ENCODE assay signal across 8 mouse cellular contexts in genomic region chr14:119005834-119006233, GRCm38 (mm10).
A peak's percentile ranks its signal among the peaks of the same experiment; 100 is the strongest.
DNase-seq lines count a peak whose midpoint lies in the region; ATAC-seq and TF ChIP-seq lines count a peak whose summit lies in the region.

No protein-coding gene starts in this region.

- no peak overlapping the region for H3K4me3 ChIP-seq in liver, embryonic 11.5 days (ENCODE audit: low read depth, low read length)
- no peak overlapping the region for H3K4me3 ChIP-seq in intestine, embryonic 14.5 days (ENCODE audit: low read depth, low read length)
- H3K4me3 ChIP-seq in olfactory bulb, adult 2 months (ENCODE audit: insufficient read depth, low read depth, low read length) = no peak overlapping the region

- no peaks in the 10 kb centered on the region for H3K27me3 ChIP-seq in liver, embryonic 11.5 days (replicated peaks; ENCODE audit: control insufficient read depth, insufficient read depth, low read length)
- no peaks in the 10 kb centered on the region for H3K27me3 ChIP-seq in intestine, embryonic 14.5 days (replicated peaks; ENCODE audit: control insufficient read depth, insufficient read depth, low read length)

- no peaks in the 10 kb centered on the region; the same call in 1 of the 2 replicates for H3K36me3 ChIP-seq in liver, embryonic 11.5 days (ENCODE audit: control insufficient read depth, insufficient read depth, low read length)
- peaks cover 15% of the 10 kb centered on the region for H3K36me3 ChIP-seq in intestine, embryonic 14.5 days (ENCODE audit: control insufficient read depth, insufficient read depth, low read length)

- no peaks in the 10 kb centered on the region for H3K9me3 ChIP-seq in liver, embryonic 11.5 days (ENCODE audit: control insufficient read depth, low read length)
- H3K9me3 ChIP-seq in intestine, embryonic 14.5 days (ENCODE audit: control insufficient read depth, low read length) = no peaks in the 10 kb centered on the region

- DNase-seq in cerebellum, adult 18-20 months = peak; percentile 22 to 30
- DNase-seq in cerebellum, adult 8-10 months = no peak
- no peak for DNase-seq in liver, embryonic 11.5 days (ENCODE audit: low spot score)
- DNase-seq in liver = no peak
- peak; percentile 63 for DNase-seq in intestine, embryonic 14.5 days (ENCODE audit: low spot score)
- no peak for DNase-seq in adrenal gland, postnatal 4 days (ENCODE audit: low spot score in 2 of 2)
- no peak for DNase-seq in layer of hippocampus, postnatal 14 days (ENCODE audit: low spot score in 2 of 2)

- H3K27ac ChIP-seq in liver, embryonic 11.5 days (ENCODE audit: low read depth, low read length) = no peak overlapping the region
- H3K27ac ChIP-seq in intestine, embryonic 14.5 days (ENCODE audit: low read depth) = no peak overlapping the region
- peak overlapping the region; percentile 67; the same call in 1 of the 2 replicates for H3K27ac ChIP-seq in olfactory bulb, adult 2 months (ENCODE audit: insufficient read depth, low read depth, low read length)

- WGBS in liver, embryonic 11.5 days = 23% methylated on average over 5 of the region's 5 CpGs
- WGBS in intestine, embryonic 14.5 days = 14% methylated on average over 5 of the region's 5 CpGs
- WGBS in olfactory bulb, adult 2 months = 11% methylated on average over 5 of the region's 5 CpGs

- no peak overlapping the region for H3K9ac ChIP-seq in liver, embryonic 11.5 days (ENCODE audit: low read depth, low read length)
- no peak overlapping the region for H3K9ac ChIP-seq in intestine, embryonic 14.5 days (ENCODE audit: low read length)

- H3K4me2 ChIP-seq in liver, embryonic 11.5 days = peak overlapping the region; percentile 93
- H3K4me2 ChIP-seq in intestine, embryonic 14.5 days (ENCODE audit: low read length) = peak overlapping the region; percentile 91

- no peak for TF ChIP-seq CTCF in olfactory bulb, adult 2 months (IDR thresholded peaks at IDR 0.05; ENCODE audit: insufficient read depth, low read depth, low read length)

- no peak for ATAC-seq in liver, embryonic 11.5 days (replicated peaks; ENCODE audit: low FRiP score)
- ATAC-seq in intestine, embryonic 14.5 days (replicated peaks; ENCODE audit: low FRiP score, low TSS enrichment, low read depth) = 0 out of 2 replicates have a peak, but pooled peaks have one; percentile 14

- peaks cover 4% of the 10 kb centered on the region; the same call in 1 of the 2 replicates for H3K4me1 ChIP-seq in liver, embryonic 11.5 days (replicated peaks; ENCODE audit: control insufficient read depth, insufficient read depth, low read length)
- peaks cover 5% of the 10 kb centered on the region; the same call in 1 of the 2 replicates for H3K4me1 ChIP-seq in intestine, embryonic 14.5 days (replicated peaks; ENCODE audit: control insufficient read depth, insufficient read depth, low read length)
- 0 out of 2 replicates have a peak, but pooled peaks cover 2% of the 10 kb centered on the region for H3K4me1 ChIP-seq in olfactory bulb, adult 2 months (ENCODE audit: control insufficient read depth, insufficient read depth, low read length)

- TF ChIP-seq POLR2A in olfactory bulb, adult 2 months (IDR thresholded peaks at IDR 0.05; ENCODE audit: insufficient read depth, low read depth, low read length) = no peak

Comparison
In these comparisons a context has a peak if more than half of its experiments do, and no peak if none do; other contexts are left out.
1. DNase-seq: peak in cerebellum, adult 18-20 months (2 of 2) and intestine, embryonic 14.5 days (single experiment); none in cerebellum, adult 8-10 months (single experiment), liver, embryonic 11.5 days (single experiment), liver (single experiment), adrenal gland, postnatal 4 days (0 of 2) and layer of hippocampus, postnatal 14 days (0 of 2).